Mouse (Mus musculus) ES-E14 (cell line): ENCODE data around the gene Cela2a.

ENCODE experiments used
- CHD2 ChIP-seq: IDR thresholded peaks from 2 replicates; pipeline ENCODE4 v1.6.1; 2014; ENCODE audit warnings: mild to moderate bottlenecking, low read depth, low read length, inconsistent platforms
- MAFK ChIP-seq: IDR thresholded peaks from 2 replicates; pipeline ENCODE4 v1.6.1; 2014; ENCODE audit warnings: mild to moderate bottlenecking, low read depth, low read length, inconsistent platforms; ENCODE audit not compliant: insufficient read depth
- ZC3H11A ChIP-seq: IDR thresholded peaks from 2 replicates; pipeline ENCODE4 v1.6.1; 2012; ENCODE audit warnings: low read depth, mild to moderate bottlenecking, inconsistent platforms, low read length, borderline replicate concordance

DNA sequence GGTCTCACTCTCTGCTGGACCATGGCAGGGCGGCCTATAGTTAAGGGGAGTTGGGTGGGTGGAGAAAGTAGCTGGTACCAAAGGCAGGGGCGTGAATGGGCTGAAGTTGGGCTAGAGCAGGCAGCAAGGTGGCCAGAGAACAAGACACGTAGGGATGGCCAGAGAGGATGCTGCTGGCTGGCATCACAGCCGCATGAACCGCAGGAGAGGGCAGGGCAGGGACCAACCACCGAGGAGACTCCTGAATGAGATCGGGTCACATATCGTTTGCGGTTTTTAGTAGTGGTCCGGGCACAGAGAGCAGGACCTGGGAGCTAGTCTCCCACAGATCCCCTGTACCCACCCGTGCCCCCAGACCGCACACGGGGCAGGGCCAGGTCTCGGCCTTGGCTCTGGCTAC lies 33.4 kb upstream of the Cela2a start:
- TF ChIP-seq ZC3H11A (no peak), CHD2 (no peak), MAFK (no peak)
